Mouse (Mus musculus) lung, postnatal 14 days (tissue): ENCODE measurements at regions not wholly inside any gene's neighbourhood (a gene's known extent, or its start where the extent isn't known, plus 50 kb on each side); places are given as distances from the start of the nearest gene placed in this dataset.

Experiments
- DNase-seq: peaks from one replicate; pipeline ENCODE4 v3.0.0; 2021

DNA sequence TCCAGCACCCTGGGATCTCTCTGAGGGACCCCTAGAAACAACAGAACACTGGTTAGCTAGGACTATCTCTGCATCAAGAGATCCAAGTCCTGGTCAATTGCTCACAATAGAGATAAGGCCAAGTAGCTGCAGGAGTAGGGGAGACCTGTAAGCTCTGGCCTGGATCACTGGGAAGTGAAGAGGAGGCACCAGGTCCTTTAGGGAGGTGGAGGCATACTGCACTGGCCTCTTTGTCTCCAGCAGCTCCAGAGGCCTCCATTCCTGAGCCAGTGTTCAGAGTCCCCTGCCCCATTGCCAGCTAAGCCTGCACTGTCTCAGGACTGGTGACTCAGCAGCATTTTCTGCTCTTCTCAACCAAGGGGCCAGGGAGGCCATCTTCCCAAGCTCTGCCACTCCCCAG lies 262.3 kb upstream of the Gm4791 start:
- DNase-seq = no peak

DNA sequence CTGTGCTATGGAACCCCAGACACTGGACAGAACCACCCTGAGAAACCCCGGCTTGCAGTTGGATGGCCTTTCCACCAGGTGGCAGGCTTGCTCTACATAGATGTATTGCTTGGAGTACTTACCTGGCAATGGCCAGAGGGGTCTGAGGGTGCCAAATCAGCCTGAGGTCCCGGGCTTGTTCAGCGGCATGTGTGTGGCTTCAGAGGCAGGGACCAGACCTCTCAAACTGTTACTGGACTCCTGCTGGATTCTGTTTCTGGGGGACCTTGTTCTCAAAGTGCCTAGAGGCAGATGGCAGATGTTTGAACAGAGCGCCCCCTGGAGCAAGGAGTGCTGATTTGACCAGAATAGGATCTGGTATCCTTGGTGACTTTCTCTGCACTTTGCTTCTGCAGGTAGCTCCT lies 262.9 kb upstream of the Gm4791 start:
- DNase-seq = peak; percentile 88

DNA sequence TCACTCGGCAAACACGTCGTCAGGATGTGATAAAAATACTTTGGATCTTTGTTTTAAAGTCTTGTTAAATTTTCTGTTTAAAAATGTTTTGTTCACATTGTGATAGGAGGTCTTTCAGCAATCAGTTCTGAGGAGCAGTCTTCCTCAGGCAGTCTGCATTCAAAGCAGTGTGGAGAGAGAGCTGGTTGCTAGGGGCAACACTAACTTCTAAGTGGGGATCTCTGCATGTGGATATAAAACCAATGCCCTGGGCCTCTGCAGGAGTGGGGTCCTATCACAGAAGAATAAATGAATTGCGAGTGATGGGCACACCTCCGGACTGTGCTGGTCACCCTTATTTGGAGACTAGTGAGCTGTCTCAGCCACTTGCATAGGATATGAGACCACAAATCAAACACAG lies 270.1 kb upstream of the Gm4791 start:
- DNase-seq = no peak

DNA sequence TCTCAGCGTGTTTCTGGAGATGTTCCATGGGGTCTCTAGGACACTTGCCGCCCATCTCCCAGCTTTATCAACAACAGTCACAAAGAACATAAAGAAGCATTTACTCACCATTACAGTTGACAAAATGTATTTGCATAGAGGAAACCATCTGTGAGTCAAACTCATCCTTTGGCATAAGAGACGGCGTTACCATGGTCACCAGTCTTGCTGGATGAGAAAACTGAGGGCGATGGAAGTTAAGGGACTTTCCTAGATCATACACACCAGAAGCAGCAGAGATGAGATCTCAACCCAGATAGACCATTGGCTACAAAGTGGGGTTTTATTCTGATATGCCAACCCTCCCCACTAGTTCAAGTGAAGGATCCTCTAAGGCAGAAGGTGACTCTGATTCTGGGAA lies 274.3 kb upstream of the Gm4791 start:
- no peak for DNase-seq

DNA sequence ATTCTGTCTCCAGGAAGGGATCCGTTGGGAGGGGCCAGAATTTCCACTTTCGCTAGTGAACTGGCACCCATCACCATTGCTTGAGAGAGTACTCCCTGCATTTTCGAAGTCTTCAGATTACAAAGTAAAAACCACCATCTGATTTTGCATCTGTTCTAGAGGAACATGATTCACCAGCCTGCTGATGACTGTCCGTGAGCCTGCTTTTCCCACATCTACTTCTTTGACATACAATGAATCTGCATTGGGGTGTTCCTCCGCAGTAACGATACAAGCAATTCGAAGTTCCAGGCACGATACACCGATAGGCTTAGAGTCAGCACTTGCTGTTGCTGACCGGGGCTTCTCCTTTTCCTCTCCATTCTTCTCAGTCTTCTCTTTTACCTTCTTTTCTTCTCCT lies 285.1 kb upstream of the Gm4791 start:
- DNase-seq = no peak

DNA sequence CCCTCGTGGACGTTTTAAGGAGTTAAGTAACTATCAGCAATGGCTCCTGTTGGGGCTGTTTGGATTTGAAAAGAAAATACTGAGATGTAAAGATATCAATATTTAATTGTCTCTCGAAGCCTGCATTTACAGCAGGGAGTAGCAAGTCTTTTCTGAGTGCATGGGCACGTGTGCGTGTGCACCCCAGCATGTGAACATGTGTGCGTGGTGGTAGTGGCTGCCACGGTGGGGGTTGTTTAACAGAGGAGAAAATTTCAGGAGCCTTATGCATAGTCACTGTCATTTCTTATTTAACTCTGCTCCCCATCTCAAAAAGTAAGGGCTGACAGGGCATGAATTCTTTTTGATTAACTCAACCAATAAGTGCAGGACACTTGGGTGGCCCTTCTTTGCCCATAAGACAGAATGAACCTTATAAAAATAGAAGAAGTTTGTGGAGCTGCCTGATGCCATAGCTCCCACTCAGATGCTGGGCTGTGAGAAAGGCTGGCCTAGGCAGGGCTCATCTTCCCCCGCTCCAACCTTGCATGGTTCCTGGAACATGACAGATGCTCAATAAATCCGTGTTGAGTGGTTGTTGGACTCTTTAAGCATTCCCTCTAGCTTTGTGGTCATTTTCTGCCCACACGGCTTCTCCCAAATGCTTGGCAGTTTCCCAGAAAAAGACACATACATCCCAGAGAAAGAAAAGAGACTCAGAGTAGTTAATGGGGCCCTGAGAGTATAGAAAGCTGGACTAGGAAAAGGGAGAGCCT lies 294.2 kb upstream of the Gm4791 start:
- DNase-seq = no peak

DNA sequence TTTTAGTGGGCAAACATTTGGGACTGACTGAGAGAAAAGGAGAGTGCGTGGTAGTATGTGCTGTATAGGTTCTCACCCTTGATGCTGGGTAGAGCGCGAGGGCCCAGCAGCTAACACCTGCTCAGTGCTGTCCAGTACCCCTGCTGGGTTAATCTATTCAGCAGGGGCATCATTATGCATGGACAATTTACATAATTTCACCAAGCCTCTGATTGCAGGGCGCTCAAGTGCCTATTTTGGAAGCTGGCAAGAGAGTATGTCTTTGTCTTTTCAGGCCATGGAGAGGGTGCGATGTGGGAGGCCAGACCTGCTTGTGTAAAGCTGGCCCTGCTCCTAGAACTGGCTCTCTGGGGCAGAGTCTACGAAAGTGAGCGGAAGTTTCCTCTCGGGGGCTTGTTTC lies 294.9 kb upstream of the Gm4791 start:
- DNase-seq = no peak

DNA sequence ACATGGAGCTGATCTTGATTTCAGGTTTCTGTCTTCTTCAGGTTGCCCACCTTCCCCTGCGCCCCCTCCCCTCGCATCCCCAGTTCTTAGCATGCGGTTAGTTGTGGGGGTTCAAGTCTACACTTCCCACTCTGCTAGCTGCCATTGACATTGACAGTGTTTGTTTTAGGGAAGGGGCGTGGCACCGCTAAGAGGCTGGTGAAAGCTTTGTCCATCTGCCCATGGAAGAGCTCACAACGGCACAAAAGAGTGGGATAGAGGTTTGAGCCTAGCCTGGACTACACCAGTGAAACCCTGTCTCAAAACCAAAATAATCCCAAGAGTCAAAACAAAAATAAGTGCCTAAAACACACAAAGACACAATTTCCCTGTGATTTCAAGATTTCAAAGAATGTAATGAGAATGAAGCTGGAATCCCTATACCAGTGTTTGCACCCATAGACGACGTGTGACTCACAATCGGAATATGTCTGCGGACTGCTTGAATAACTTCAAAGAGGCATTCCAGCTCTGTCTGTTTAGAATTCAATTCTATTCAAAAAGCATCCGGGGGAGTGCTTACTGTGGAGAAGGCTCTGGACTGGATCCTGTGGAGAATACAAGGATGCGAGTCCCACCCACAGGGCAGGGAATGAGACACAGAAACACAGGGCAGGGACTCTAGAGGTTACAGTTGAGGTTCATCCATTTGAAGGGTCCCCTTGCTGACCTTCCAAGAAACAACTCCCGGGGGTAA lies 295.5 kb upstream of the Gm4791 start:
- no peak for DNase-seq

DNA sequence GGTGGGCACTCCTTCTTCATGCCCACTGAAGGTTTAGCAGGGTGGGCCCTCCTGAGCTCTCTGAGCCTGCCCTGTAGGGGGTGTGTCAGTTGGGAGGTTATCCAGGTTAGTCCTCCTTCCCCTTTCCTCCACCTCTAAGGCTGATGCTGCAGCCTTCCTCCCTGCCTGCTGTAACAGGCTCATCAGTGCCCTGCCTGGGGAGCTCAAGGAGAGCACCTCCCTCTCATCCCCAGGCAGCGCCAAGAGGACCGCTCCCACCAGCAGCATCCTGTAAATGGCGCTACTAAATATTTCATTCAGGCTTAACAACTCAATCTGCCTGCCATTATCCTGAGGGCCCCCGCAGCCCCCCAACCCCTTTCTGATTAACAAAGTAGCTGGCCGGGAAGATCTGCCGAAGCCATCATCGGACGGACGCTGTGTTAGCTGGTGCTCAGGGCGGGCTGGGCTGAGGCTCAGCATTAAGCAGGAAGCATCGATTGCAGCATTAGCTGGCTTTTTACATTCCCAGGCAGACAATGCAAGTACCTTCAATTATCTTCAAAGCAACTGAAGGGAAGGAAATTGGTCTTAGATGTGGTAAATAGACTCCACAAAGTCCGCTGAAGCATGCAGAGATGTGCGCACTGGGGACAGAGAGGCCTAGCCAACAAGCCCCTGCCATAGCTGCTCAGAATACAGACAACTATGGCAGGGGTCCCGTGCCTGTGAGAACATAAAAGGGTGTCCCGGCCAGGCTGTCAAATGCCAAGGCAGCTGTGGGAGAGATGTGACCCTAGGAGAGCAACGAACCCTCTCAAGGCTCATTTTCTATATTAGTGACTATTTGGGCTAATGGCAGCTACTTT lies 296.3 kb upstream of the Gm4791 start:
- no peak for DNase-seq

DNA sequence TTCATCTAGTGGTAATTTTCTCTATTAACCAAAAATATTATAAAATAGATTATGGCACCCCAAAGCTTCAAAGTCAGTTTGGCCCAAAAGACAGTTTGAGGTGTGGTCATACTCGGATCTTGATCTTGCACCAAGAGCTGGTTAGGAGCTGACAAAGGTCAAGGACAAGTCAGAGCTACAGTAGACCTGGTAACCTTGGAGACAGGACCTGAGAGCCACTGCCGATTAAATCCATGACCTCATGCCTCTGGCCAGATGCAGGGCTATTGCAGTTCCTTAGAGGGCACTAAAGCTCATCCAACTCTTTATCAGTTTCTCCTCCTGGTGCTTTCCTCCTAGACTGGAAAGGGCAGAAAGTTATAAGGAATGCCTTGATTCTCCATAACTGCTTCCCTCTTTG lies 302.4 kb upstream of the Gm4791 start:
- DNase-seq = no peak

DNA sequence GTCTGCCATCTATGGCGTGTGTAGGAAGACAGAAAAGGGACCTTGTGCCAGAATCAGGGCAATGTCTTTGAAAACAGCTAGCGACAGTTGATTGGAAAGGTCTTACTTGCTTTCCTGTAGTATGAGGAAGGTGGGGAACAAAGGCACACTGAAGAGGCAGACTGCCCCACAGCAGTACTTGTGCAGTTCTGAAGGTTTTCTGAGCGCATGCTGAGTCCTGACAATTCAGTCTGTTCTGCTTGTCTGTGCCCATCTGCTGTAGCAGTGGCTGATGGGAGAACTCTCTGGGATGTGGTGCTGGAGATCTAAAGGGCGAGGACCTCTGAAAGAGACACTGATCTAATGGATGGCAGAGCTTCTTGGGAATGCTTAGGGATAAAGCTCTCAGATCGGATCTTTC lies 309.2 kb upstream of the Gm4791 start:
- DNase-seq = no peak

DNA sequence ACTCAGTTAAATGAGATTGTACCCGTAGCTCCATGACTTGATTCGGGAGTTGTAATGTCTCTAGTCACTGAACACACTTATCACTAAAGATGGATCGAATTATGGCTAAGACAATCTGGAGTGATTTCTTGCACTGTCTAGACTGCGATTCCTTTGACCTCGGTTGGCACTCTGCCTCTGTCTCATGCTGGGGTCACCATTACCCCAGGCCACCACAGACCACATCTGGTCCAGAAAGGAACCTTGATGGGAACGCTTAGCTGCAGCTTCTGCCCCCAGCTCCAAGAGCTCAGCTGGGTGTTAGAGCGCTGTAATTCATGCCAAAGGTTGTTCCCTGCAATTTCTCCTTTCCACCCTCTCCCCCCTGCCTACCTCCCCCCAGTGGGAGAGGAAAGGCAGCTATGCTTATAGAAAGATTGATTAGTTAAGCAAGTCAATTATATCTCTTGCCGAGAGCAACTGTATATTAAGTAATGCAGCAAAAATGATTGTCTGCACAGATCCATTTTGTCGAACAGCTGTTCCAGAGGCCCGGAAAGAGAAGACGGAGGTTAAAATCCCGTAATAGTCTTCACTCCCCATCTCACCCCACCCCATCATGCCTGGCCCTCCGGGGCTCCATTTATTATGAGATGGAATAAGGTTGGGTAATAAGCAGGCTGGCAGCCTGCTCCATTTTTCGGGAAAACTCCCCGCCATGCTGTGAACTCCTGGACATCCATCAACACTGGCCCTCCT lies 314.3 kb upstream of the Gm4791 start:
- DNase-seq = no peak

DNA sequence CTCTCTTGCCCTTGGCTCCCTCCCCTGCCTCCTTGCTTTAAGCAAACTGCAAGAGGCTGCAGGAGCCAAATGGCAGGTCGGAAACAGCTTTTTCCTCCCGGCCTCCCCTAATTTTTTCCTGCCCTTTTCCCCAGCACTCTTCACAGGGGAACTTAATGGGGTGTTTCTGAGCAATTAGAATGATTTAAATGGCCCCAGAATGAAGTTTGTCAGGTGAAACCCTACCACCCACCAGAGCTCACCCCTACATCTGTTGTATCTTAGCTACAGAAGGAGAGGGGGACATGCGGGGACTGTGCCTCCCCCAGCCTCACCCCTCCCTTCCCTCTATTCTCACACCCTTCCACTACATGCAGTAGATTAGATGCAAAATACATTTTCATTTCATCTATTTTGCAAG lies 326.5 kb upstream of the Gm4791 start:
- DNase-seq = no peak

DNA sequence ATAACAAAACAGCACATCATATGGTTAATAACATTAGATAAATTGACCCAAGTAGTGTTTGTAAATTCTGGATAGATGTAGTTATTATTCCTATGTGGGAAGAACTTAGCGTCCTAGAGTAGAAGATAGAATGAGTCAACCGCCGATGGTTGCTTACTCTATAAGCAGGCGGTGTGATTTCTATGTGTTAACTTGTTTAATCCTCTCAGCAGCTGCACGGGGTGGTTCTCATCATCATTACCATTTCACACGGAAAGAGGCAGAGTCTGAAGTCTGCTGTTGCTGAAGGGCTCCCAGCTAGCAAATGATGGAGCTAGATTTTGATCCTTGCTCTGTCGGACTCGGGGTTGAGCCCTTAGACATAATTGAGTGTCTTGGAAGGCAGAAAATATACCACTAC lies 334.6 kb upstream of the 4931429L15Rik start:
- DNase-seq = no peak

DNA sequence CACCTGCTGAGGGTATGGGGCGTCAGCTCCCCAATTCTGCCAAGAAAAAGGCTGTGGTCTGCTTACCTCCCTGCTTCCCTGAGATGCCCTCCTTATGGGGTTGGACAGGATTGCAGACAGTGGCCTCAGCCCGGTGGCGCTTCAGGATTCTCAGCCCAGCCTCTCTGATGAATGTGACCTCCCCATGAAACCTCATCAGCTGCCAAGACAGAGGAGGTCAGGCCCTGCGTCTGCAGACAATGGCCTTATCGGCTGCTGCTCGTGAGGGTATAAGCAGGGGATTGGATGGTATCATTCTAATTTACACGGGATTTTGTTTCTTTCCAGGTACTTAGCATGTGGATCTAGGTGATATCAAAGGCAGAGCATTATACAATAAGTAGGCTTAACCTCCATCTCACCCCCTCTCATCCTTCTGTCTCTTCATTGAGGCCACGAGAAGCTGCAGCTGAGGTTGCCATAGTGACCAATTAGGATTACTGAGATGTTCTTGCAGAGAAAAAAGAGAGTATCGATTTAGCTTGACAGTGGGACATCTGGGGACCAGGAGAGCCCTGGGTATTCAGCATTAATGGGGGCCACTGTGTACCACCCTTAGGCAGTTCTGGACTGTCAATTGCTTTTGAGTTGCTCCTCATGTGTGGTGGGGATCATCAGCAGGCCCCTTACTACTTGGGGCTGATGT lies 327.6 kb upstream of the 4931429L15Rik start:
- no peak for DNase-seq

DNA sequence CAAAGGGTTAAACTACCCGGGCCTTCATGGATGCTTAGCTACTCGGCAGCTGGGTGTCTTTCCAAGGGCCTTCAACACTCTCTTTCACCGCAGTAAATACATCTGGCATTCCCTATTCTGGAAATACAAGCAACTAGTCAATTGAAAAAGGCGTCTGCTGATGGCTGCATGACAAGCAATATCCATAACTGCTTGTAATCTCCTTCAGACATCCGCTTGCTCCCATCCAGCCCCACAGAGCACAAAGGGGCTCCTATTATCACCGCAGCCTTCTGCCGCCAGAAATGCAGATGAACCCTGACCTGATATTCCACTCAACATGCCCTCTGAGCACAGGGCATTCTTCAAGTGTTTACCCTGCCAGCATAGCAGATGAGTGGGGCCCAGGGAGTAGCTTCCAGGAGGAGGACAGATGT lies 325.7 kb upstream of the 4931429L15Rik start:
- DNase-seq = no peak

DNA sequence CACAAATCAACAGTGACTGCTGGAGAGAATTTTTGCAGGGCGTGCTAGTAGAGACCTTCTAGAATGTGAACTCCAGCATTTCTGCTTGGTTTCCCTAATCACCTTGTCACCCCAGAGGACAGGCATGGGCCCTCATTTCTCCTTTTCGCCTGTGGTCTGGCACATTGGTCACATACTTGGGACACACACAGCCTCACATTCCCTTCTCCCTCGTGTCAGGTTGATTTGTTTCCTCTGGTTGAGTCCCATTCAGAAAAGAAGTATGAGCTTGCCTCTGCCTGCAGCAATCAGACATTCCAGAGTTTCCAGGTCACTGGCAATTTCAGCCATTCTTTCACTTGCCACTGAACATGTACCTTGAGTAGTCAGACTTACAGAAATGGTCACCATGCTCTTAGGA lies 323.8 kb upstream of the 4931429L15Rik start:
- DNase-seq = no peak

DNA sequence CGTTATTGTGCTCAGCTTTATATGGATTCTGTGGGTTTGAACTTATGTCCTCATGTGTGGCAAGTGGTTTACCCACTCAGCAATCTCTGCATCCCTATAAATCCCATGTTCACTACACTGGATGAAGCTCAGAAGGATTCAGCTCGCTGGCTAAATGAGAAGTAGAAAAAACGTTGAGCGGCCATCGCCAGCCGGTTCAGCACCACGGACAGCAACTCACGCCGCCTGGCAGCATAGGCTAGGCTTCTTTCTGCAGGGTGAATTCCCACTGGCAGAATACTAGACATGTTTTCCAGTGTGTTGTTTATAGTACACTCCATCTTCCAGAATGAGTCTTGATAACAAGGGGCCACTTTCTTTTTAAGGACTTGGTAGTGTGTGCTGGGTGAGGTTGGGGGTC lies 322.9 kb upstream of the 4931429L15Rik start:
- peak; percentile 66 for DNase-seq

DNA sequence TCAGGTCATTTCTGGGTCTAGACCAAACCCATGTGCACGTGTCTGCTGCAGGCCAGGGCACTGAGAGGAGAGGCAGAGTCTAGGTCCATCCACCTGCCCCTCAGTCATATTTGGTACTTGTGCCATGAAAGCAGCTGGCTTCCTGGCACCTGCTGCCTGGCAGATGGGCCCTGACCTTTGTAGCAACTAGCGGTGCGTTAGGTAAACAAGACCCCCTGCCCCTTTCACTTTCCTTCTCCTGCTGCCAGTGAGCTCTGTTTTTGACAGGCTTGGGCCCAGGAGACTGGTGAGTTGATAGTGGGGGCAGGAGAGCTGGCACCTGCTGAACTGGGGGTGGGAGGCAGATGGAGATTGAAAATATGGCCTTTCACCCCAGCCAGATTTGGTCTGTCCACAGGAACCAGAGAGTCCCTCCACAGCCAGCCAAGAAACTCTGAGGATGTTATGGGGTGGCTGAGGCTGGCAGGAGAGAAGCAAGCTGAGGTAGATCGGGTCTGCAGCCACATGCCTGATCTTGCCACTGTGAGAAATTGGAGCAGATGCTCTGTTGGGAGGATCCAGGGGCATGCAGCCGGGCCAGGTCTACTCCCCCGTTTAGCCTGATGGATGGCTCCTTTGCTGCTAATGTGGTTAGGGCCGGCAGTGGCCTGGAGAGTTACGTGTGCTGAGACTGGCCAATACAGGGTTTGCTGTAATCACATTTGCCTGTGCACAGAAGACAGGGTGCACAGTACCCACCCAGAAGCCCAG lies 316.6 kb upstream of the 4931429L15Rik start:
- DNase-seq = no peak

DNA sequence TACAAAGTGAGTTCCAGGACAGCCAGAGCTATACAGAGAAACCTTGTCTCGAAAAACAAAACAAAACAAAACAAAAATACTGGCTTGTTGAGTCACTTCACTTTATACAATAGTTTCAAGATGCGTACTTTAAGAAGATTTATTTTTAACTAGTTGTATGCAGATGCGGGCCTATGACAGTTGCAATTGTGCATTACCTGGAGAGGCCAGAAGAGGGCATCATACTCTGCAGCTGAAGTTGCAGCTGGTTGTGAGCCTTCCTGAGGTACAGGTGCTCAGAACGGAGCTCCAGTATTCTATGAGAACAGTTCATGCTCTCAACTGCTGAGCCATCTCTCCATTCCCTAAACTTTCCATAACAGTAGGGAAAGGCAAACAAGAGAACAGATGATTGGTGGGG lies 314.2 kb upstream of the 4931429L15Rik start:
- no peak for DNase-seq

DNA sequence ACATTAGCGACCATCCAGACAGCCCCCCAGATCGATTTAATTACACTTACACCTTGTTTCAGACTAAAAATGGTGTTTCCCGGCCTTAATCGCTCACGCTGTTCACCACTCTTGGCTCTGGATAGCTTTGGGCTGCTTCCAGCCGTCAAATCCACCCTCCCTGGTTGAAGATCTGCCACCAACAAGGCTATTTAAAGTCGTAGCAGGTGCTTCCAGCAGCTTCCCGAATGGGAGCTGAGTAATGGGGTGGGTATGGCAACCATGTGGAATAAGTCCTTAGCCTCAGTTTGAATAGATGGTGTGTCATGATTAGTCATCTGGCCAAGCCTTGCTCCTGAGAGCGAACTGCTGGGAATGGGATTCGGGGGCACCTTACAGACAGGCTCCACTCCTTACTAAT lies 312.8 kb upstream of the 4931429L15Rik start:
- no peak for DNase-seq

DNA sequence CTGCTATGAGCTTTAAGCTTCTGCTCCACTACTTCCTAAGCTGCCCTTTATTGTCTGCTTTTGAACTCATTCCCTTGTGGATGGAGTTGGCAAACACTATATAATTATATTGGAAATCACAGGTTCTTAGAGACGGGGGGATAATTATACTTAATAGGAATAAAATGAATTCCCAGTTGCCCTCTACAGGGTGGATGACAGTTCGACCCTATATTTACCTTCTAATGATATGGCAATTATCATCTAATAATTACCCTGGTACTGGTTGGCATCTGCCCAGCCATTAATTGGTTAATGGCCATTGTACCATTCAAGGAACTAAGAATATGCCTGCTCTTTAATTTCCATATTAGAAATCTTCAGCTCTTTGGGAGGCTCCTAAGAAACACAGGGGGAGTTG lies 302.5 kb upstream of the 4931429L15Rik start:
- DNase-seq = no peak
